Mouse (Mus musculus): ENCODE data around the gene Rnf216. TPM values are rescaled to one million over a fixed set of nuclear protein-coding genes. Genes with fewer than 3 reads are reported as not detected.

Rnf216 gene
- polyA plus RNA-seq, 1 experiment, result 28.5 TPM

- Histone ChIP-seq H3K4me3 (replicated peaks; ENCODE audit: control insufficient read depth, low read depth, low read length) (no peak overlapping the region), H3K27ac (ENCODE audit: control insufficient read depth, insufficient read depth, low read depth, low read length, poor library complexity) (no peak overlapping the region), H3K4me1 (ENCODE audit: control insufficient read depth, insufficient read depth, low read length) (no peaks in the 10 kb centered on the region)
- 86% methylated on average over 4 of the region's 4 CpGs for WGBS
- TF ChIP-seq CTCF (IDR thresholded peaks at IDR 0.05; ENCODE audit: control insufficient read depth, insufficient read depth, low read length) (no peak), POLR2A (IDR thresholded peaks at IDR 0.05; ENCODE audit: borderline replicate concordance, control insufficient read depth, low read depth, low read length) (no peak)
Measured at GRCm38 (mm10) chr5:142959156-142959555, 153.6 kb downstream of the Rnf216 start.

- 88% methylated on average over 14 of the region's 14 CpGs for WGBS
- H3K4me1 ChIP-seq (ENCODE audit: control insufficient read depth, insufficient read depth, low read length), result no peaks in the 10 kb centered on the region
- TF ChIP-seq CTCF (IDR thresholded peaks at IDR 0.05; ENCODE audit: control insufficient read depth, insufficient read depth, low read length) (no peak), POLR2A (IDR thresholded peaks at IDR 0.05; ENCODE audit: borderline replicate concordance, control insufficient read depth, low read depth, low read length) (no peak)
- H3K27ac ChIP-seq (ENCODE audit: control insufficient read depth, insufficient read depth, low read depth, low read length, poor library complexity), result no peak overlapping the region
- H3K4me3 ChIP-seq (replicated peaks; ENCODE audit: control insufficient read depth, low read depth, low read length), result no peak overlapping the region
Measured at GRCm38 (mm10) chr5:142958464-142958863, 154.3 kb downstream of the Rnf216 start.

GRCm38 (mm10) chr5:142956956-142957703, 155.7 kb downstream of the Rnf216 start:
- no peak overlapping the region for H3K27ac ChIP-seq (ENCODE audit: control insufficient read depth, insufficient read depth, low read depth, low read length, poor library complexity)
- H3K4me1 ChIP-seq (ENCODE audit: control insufficient read depth, insufficient read depth, low read length), result no peaks in the 10 kb centered on the region
- WGBS, result 75% methylated on average over 6 of the region's 6 CpGs
- H3K4me3 ChIP-seq (replicated peaks; ENCODE audit: control insufficient read depth, low read depth, low read length), result no peak overlapping the region
- no peak for TF ChIP-seq CTCF (IDR thresholded peaks at IDR 0.05; ENCODE audit: control insufficient read depth, insufficient read depth, low read length)
- no peak for TF ChIP-seq POLR2A (IDR thresholded peaks at IDR 0.05; ENCODE audit: borderline replicate concordance, control insufficient read depth, low read depth, low read length)

- no peak overlapping the region for H3K27ac ChIP-seq (ENCODE audit: control insufficient read depth, insufficient read depth, low read depth, low read length, poor library complexity)
- 70% methylated on average over 3 of the region's 3 CpGs for WGBS
- H3K4me3 ChIP-seq (replicated peaks; ENCODE audit: control insufficient read depth, low read depth, low read length), result no peak overlapping the region
- TF ChIP-seq CTCF (IDR thresholded peaks at IDR 0.05; ENCODE audit: control insufficient read depth, insufficient read depth, low read length) (no peak), POLR2A (IDR thresholded peaks at IDR 0.05; ENCODE audit: borderline replicate concordance, control insufficient read depth, low read depth, low read length) (no peak)
- no peaks in the 10 kb centered on the region for H3K4me1 ChIP-seq (ENCODE audit: control insufficient read depth, insufficient read depth, low read length)
Measured at GRCm38 (mm10) chr5:142953641-142954040, 159.2 kb downstream of the Rnf216 start.

- H3K4me1 ChIP-seq (ENCODE audit: control insufficient read depth, insufficient read depth, low read length), result no peaks in the 10 kb centered on the region
- TF ChIP-seq CTCF (IDR thresholded peaks at IDR 0.05; ENCODE audit: control insufficient read depth, insufficient read depth, low read length), result no peak
- 72% methylated on average over 6 of the region's 6 CpGs for WGBS
- no peak overlapping the region for H3K27ac ChIP-seq (ENCODE audit: control insufficient read depth, insufficient read depth, low read depth, low read length, poor library complexity)
- no peak overlapping the region for H3K4me3 ChIP-seq (replicated peaks; ENCODE audit: control insufficient read depth, low read depth, low read length)
Measured at GRCm38 (mm10) chr5:142950405-142950804, 162.4 kb downstream of the Rnf216 start.

GRCm38 (mm10) chr5:142949580-142949979, 163.2 kb downstream of the Rnf216 start:
- 68% methylated on average over 6 of the region's 6 CpGs for WGBS
- TF ChIP-seq POLR2A (IDR thresholded peaks at IDR 0.05; ENCODE audit: borderline replicate concordance, control insufficient read depth, low read depth, low read length), result no peak
- no peak for TF ChIP-seq CTCF (IDR thresholded peaks at IDR 0.05; ENCODE audit: control insufficient read depth, insufficient read depth, low read length)
- no peak overlapping the region for H3K4me3 ChIP-seq (replicated peaks; ENCODE audit: control insufficient read depth, low read depth, low read length)
- H3K27ac ChIP-seq (ENCODE audit: control insufficient read depth, insufficient read depth, low read depth, low read length, poor library complexity), result no peak overlapping the region
- H3K4me1 ChIP-seq (ENCODE audit: control insufficient read depth, insufficient read depth, low read length), result no peaks in the 10 kb centered on the region

- 82% methylated on average over 7 of the region's 7 CpGs for WGBS
- Histone ChIP-seq H3K4me1 (ENCODE audit: control insufficient read depth, insufficient read depth, low read length) (no peaks in the 10 kb centered on the region), H3K4me3 (replicated peaks; ENCODE audit: control insufficient read depth, low read depth, low read length) (no peak overlapping the region), H3K27ac (ENCODE audit: control insufficient read depth, insufficient read depth, low read depth, low read length, poor library complexity) (no peak overlapping the region)
- TF ChIP-seq POLR2A (IDR thresholded peaks at IDR 0.05; ENCODE audit: borderline replicate concordance, control insufficient read depth, low read depth, low read length) (no peak), CTCF (IDR thresholded peaks at IDR 0.05; ENCODE audit: control insufficient read depth, insufficient read depth, low read length) (no peak)
Measured at GRCm38 (mm10) chr5:142947460-142947859, 165.3 kb downstream of the Rnf216 start.

- H3K27ac ChIP-seq (ENCODE audit: control insufficient read depth, insufficient read depth, low read depth, low read length, poor library complexity), result no peak overlapping the region
- no peak overlapping the region for H3K4me3 ChIP-seq (replicated peaks; ENCODE audit: control insufficient read depth, low read depth, low read length)
- 61% methylated on average over 8 of the region's 8 CpGs for WGBS
- no peak for TF ChIP-seq POLR2A (IDR thresholded peaks at IDR 0.05; ENCODE audit: borderline replicate concordance, control insufficient read depth, low read depth, low read length)
- TF ChIP-seq CTCF (IDR thresholded peaks at IDR 0.05; ENCODE audit: control insufficient read depth, insufficient read depth, low read length), result no peak
- H3K4me1 ChIP-seq (ENCODE audit: control insufficient read depth, insufficient read depth, low read length), result no peaks in the 10 kb centered on the region
Measured at GRCm38 (mm10) chr5:142944979-142945682, 167.7 kb downstream of the Rnf216 start.

Other genes starting within 250 kb of the Rnf216 start
- gene Fbxl18, start 217.6 kb downstream of the Rnf216 start, polyA plus RNA-seq (2011; ENCODE audit: insufficient read depth, insufficient read length, low replicate concordance, missing spikeins), result 4.6 and 10.8 TPM in 2 replicates
- 3,846 and 7,097 TPM in 2 replicates for gene Actb, start 206.2 kb downstream of the Rnf216 start, polyA plus RNA-seq (2011; ENCODE audit: insufficient read depth, insufficient read length, low replicate concordance, missing spikeins)
- 6.4 and 15.2 TPM in 2 replicates for gene Fscn1, start 152.7 kb downstream of the Rnf216 start, polyA plus RNA-seq (2011; ENCODE audit: insufficient read depth, insufficient read length, low replicate concordance, missing spikeins)
- not detected in 2 replicates for gene Olfr718-ps1, start 34.6 kb upstream of the Rnf216 start, polyA plus RNA-seq (2011; ENCODE audit: insufficient read depth, insufficient read length, low replicate concordance, missing spikeins)
- gene Rbak, start 67.8 kb upstream of the Rnf216 start, polyA plus RNA-seq (2011; ENCODE audit: insufficient read depth, insufficient read length, low replicate concordance, missing spikeins), result 3.8 and 6.9 TPM in 2 replicates
- not detected in 2 replicates for gene Spdye4b, start 68.0 kb upstream of the Rnf216 start, polyA plus RNA-seq (2011; ENCODE audit: insufficient read depth, insufficient read length, low replicate concordance, missing spikeins)
- not detected in 2 replicates for gene Spdye4a, start 113.9 kb upstream of the Rnf216 start, polyA plus RNA-seq (2011; ENCODE audit: insufficient read depth, insufficient read length, low replicate concordance, missing spikeins)
- gene Zfp12, start 122.2 kb upstream of the Rnf216 start, polyA plus RNA-seq (2011; ENCODE audit: insufficient read depth, insufficient read length, low replicate concordance, missing spikeins), result 1.7 and 5.6 TPM in 2 replicates
- gene Zfp316, start 157.0 kb upstream of the Rnf216 start, polyA plus RNA-seq (2011; ENCODE audit: insufficient read depth, insufficient read length, low replicate concordance, missing spikeins), result 0.87 and 0.90 TPM in 2 replicates
- gene Zfp853, start 180.6 kb upstream of the Rnf216 start, polyA plus RNA-seq (2011; ENCODE audit: insufficient read depth, insufficient read length, low replicate concordance, missing spikeins), result not detected in 2 replicates
- 7.6 and 13.1 TPM in 2 replicates for gene E130309D02Rik, start 202.4 kb upstream of the Rnf216 start, polyA plus RNA-seq (2011; ENCODE audit: insufficient read depth, insufficient read length, low replicate concordance, missing spikeins)
- gene Zdhhc4, start 216.3 kb upstream of the Rnf216 start, polyA plus RNA-seq (2011; ENCODE audit: insufficient read depth, insufficient read length, low replicate concordance, missing spikeins), result 21.0 and 33.2 TPM in 2 replicates
- not detected in 2 replicates for gene Grid2ip, start 244.3 kb upstream of the Rnf216 start, polyA plus RNA-seq (2011; ENCODE audit: insufficient read depth, insufficient read length, low replicate concordance, missing spikeins)